Mouse (Mus musculus): ENCODE results near the gene Tnni3k. TPM values are rescaled to one million over a fixed set of nuclear protein-coding genes. Genes with fewer than 3 reads are reported as not detected.

Gene Tnni3k
- total and polyA plus RNA-seq, 3 experiments = 0.07 TPM; not detected in 2

DNA sequence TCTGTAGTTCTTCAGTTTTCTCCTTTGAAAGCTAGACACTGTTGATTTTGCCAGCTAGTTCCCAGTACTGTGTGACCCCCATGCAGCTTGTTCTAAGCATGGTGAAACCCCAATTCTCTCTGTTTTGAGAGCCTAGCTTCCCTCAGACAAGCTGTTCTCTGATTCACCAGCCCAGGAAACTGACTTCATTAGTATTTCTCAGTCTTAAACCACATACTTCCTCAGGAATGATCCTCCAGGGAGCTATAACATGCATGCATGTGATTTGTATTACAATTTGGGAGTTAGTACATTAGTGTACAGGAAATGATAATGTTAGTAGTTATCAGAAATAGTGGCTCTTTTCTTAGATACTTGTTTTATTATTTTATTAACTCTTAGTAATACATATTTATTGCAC is 1.4 kb upstream of the Tnni3k start:
- H3K79me2 ChIP-seq (replicated peaks; ENCODE audit: control insufficient read depth, extremely low read depth, insufficient read depth, poor library complexity, severe bottlenecking) = no peaks in the 10 kb centered on the region
- in situ Hi-C loops (cut with MboI; ENCODE audit: low pct_ligation_motif_present, low pct_unique_long_range_greater_than_20kb, low sequenced_read_pairs) (no loop called here), dilution Hi-C loops (cut with MboI; ENCODE audit: extremely low pct_ligation_motif_present, extremely low pct_unique_long_range_greater_than_20kb, low sequenced_read_pairs) (no loop called here)
- H3K4me2 ChIP-seq (ENCODE audit: insufficient read depth, low read depth, poor library complexity, severe bottlenecking) = no peak overlapping the region
- H3K27ac ChIP-seq (ENCODE audit: insufficient read depth, low read depth) = no peak overlapping the region
- H3K4me3 ChIP-seq (replicated peaks in 1 of 3; ENCODE audit: low read depth in 2 of 3, low read length in 2 of 3, poor library complexity in 1 of 3) = no peak overlapping the region
- no peaks in the 10 kb centered on the region for H3K27me3 ChIP-seq (replicated peaks)
- H3K9me3 ChIP-seq (replicated peaks; ENCODE audit: low read length) = no peaks in the 10 kb centered on the region
- no peak overlapping the region for H3K9ac ChIP-seq (ENCODE audit: insufficient read depth, low read depth)
- no peaks in the 10 kb centered on the region for H3K36me3 ChIP-seq (replicated peaks in 1 of 2; ENCODE audit: control insufficient read depth in 1 of 2, insufficient read depth in 1 of 2, low read length in 1 of 2)
- no peak for TF ChIP-seq ZC3H11A (IDR thresholded peaks at IDR 0.05; ENCODE audit: low read depth, low read length)
- TF ChIP-seq CHD1 (IDR thresholded peaks at IDR 0.05; ENCODE audit: low read depth, low read length) = no peak
- no peak for TF ChIP-seq EP300 (IDR thresholded peaks at IDR 0.05; ENCODE audit: low read length)
- no peak for TF ChIP-seq BHLHE40 (IDR thresholded peaks at IDR 0.05; ENCODE audit: low read depth, low read length)
- TF ChIP-seq RAD21 (IDR thresholded peaks at IDR 0.05; ENCODE audit: low read depth, low read length) = no peak
- TF ChIP-seq MAX (IDR thresholded peaks at IDR 0.05; ENCODE audit: low read length) = no peak
- TF ChIP-seq USF2 (conservative IDR thresholded peaks at IDR 0.05; ENCODE audit: low read depth, low read length) = no peak
- no peak for TF ChIP-seq MYC (IDR thresholded peaks at IDR 0.05; ENCODE audit: low read depth, low read length)
- no peak for TF ChIP-seq POLR2AphosphoS2 (IDR thresholded peaks at IDR 0.05; ENCODE audit: low read depth, low read length)
- peaks cover 0 to 17% of the 10 kb centered on the region in 2 experiments; a peak in 2 of 4 replicates for H3K4me1 ChIP-seq (ENCODE audit: control insufficient read depth in 1 of 2, insufficient read depth in 2 of 2)
- peak; percentile 26 for DNase-seq (ENCODE audit: extremely low read depth)

DNA sequence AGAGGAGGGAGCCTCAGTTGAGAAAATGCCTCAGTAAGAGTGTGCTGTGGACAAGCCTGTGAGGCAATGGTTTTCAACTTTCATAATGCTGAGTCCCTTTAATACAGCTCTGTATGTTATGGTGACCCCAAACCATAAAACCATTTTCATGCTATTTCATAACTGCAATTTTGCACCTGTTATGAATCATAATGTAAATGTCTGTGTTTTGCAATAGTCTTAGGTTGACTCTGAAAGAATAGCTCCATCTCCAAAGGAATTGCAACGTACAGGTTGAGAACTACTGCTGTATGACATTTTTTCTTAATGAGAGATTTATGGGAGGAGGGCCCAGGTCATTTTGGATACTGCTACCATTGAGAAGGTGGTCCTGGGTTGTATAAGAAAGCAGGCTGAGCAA is 2.0 kb downstream of the Tnni3k start:
- DNase-seq (ENCODE audit: extremely low read depth) = no peak
- Histone ChIP-seq H3K4me1 (ENCODE audit: control insufficient read depth in 1 of 2, insufficient read depth in 2 of 2) (peaks cover 0 to 17% of the 10 kb centered on the region in 2 experiments; a peak in 2 of 4 replicates), H3K27me3 (replicated peaks) (no peaks in the 10 kb centered on the region), H3K4me2 (ENCODE audit: insufficient read depth, low read depth, poor library complexity, severe bottlenecking) (no peak overlapping the region), H3K79me2 (replicated peaks; ENCODE audit: control insufficient read depth, extremely low read depth, insufficient read depth, poor library complexity, severe bottlenecking) (no peaks in the 10 kb centered on the region), H3K27ac (ENCODE audit: insufficient read depth, low read depth) (no peak overlapping the region), H3K9me3 (replicated peaks; ENCODE audit: low read length) (no peaks in the 10 kb centered on the region), H3K36me3 (replicated peaks in 1 of 2; ENCODE audit: control insufficient read depth in 1 of 2, insufficient read depth in 1 of 2, low read length in 1 of 2) (no peaks in the 10 kb centered on the region), H3K4me3 (replicated peaks in 1 of 3; ENCODE audit: low read depth in 2 of 3, low read length in 2 of 3, poor library complexity in 1 of 3) (no peak overlapping the region), H3K9ac (ENCODE audit: insufficient read depth, low read depth) (no peak overlapping the region)
- dilution Hi-C loops (cut with MboI; ENCODE audit: extremely low pct_ligation_motif_present, extremely low pct_unique_long_range_greater_than_20kb, low sequenced_read_pairs) = no loop called here
- TF ChIP-seq NRF1 (IDR thresholded peaks at IDR 0.05; ENCODE audit: low read depth, low read length) (no peak), TCF12 (IDR thresholded peaks at IDR 0.05; ENCODE audit: low read depth, low read length) (no peak), MYC (IDR thresholded peaks at IDR 0.05; ENCODE audit: low read depth, low read length) (no peak), RAD21 (IDR thresholded peaks at IDR 0.05; ENCODE audit: low read depth, low read length) (no peak), NELFE (IDR thresholded peaks at IDR 0.05; ENCODE audit: low read depth, low read length) (no peak), USF2 (conservative IDR thresholded peaks at IDR 0.05; ENCODE audit: low read depth, low read length) (no peak), RCOR1 (conservative IDR thresholded peaks at IDR 0.05; ENCODE audit: low read depth, low read length) (no peak), SIN3A (IDR thresholded peaks at IDR 0.05; ENCODE audit: low read length) (no peak), JUND (conservative IDR thresholded peaks at IDR 0.05; ENCODE audit: low read depth, low read length) (no peak), GABPA (IDR thresholded peaks at IDR 0.05; ENCODE audit: insufficient replicate concordance, low read depth, low read length) (no peak), IRF4 (IDR thresholded peaks at IDR 0.05; ENCODE audit: low read depth, low read length) (no peak), CTCF (conservative IDR thresholded peaks at IDR 0.05 in 1 of 2, IDR thresholded peaks at IDR 0.05 in 1 of 2; ENCODE audit: low read depth in 2 of 2, low read length in 2 of 2) (no peak), POLR2A (IDR thresholded peaks at IDR 0.05; ENCODE audit: low read depth, low read length) (no peak), MAZ (IDR thresholded peaks at IDR 0.05; ENCODE audit: low read depth, low read length) (no peak), BHLHE40 (IDR thresholded peaks at IDR 0.05; ENCODE audit: low read depth, low read length) (no peak), USF1 (IDR thresholded peaks at IDR 0.05; ENCODE audit: low read depth, low read length) (no peak), ETS1 (conservative IDR thresholded peaks at IDR 0.05; ENCODE audit: low read depth, low read length) (no peak), POLR2AphosphoS2 (IDR thresholded peaks at IDR 0.05; ENCODE audit: low read depth, low read length) (no peak), MEF2A (IDR thresholded peaks at IDR 0.05; ENCODE audit: borderline replicate concordance, low read depth, low read length) (no peak), ZC3H11A (IDR thresholded peaks at IDR 0.05; ENCODE audit: low read depth, low read length) (no peak)
- in situ Hi-C loops (cut with MboI; ENCODE audit: low pct_ligation_motif_present, low pct_unique_long_range_greater_than_20kb, low sequenced_read_pairs) = no loop called here
